Mouse (Mus musculus) spleen, adult 12 weeks (tissue): ENCODE data around the gene U2af1l4.

ENCODE experiments used
- DNase-seq: peaks from one replicate; pipeline ENCODE4 v3.0.0; 2022; ENCODE audit warnings: low spot score

The U2af1l4 gene

DNA sequence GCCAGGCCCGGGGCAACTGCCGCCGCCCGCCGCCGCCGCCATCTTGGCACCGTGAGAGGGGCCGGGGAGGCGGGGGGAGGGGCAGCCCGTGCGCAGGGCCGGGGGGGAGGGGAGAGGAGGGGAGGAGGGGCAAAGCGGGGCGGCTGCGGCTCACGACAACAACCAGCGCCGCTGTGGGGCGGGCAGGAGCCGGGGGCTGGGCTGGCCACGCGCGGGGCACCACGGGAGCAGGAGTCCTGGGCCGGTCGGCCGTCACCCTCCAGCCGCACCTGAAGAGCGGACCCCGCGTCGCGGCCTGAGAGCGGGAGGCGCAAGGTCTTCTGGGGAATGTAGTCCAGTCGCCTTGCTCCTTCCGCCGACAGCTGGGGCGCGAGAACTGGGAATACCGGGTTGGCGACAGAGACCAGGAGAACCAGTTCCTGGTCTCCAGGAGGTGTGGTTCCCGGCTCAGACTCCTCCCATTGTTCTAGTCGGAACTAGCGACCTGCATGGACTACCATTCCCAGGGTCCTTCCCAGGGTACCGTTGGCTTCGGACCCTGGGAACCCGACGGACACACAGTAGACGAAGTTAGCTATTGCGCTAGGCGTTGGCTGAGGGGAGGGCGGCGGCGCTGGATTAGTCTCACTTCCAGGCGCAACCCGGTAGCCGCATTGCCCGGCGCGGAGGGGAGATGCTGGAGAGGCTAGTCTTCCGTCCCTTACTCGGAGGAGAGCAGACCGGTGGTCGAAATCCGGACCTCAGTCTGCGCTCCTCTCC is 25.8 kb downstream of the U2af1l4 start, which contains the start of gene Kmt2b:
Kmt2b (minus strand) TSS at position 51 of the 759 bp plus-strand sequence.
- peak; percentile 90 for DNase-seq

DNA sequence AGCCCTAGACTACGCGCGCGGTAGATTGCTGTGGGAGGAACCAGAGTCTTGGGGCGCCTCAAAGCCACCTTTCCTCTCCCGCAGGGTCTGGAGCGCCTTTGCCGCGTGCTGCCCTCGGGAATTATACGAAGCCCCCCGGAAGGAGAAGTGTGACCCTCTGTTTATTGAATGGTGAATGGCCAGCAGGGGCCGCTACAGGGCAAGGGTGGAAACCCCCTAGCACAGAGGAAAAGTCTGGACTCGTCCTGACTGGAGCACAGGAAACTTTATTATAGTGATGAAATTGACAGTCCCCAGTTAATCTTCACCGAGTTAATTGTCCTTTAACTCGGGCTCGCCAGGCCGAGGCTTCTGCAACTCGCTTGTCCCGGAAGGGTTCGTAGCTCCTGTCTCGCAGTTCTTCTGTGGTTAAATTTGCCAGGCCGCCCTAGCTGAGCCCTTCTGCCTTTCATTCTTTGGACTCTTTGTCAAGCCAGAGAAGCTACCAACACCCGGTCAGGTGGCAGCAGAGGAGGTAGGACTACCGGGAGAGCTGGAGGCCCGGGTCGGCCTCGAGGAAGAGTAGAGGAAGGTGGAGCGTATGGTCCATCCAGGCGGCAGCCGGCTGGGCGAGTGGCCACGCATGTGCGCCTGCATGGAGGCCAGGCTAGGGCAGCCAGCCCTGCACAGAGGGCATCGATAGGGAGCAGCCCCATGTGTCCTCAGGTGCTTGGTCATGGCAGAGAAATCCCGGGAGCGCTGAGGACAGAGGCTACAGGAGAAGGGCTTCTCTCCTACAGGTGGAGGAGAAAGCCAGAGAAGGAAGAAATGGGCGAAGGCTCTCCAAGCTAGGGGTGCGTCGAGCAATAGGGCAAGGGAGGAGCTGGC is 26.6 kb downstream of the U2af1l4 start:
- DNase-seq: peak; percentile 67

DNA sequence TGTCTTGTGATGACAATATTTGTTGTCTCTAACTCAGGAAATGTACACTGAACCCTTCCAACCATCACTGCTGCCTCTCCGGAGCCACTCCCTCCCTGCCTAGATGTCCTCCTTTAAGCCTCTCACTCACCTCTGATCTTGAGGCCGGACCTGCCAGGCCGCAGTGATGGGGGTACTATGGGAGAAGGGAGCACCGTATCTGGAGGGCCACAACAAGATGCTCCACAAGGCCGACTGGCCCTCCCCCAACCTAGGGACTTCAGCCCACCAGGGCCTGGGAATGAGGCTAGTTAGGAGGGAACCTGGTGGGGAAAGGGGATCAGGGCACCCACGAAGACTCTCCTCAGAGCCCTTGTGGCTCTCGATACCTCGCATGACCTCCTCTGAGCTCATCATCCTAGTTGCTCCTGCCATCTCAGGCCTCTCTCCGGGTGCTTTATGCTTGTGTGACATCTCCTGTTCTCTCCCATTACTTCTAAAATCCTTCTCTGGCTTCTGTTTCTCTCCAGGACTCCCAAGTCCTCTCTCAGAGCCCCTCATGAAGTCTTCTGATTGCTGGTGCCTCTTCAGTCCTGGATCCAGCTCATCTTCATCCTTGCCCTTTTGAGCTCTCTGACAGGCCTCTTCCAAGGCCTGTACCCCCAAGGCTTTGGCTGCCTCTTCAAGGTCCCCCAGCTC is 28.0 kb downstream of the U2af1l4 start:
- no peak for DNase-seq

- DNase-seq: no peak
Observed at GRCm38 (mm10) chr7:30591605-30591951, 28.5 kb downstream of the U2af1l4 start.

- DNase-seq: no peak
Observed at GRCm38 (mm10) chr7:30592772-30593423, 29.8 kb downstream of the U2af1l4 start.

GRCm38 (mm10) chr7:30593579-30594509 is 30.7 kb downstream of the U2af1l4 start:
- DNase-seq: no peak

GRCm38 (mm10) chr7:30594510-30595024 is 31.5 kb downstream of the U2af1l4 start:
- no peak for DNase-seq

GRCm38 (mm10) chr7:30596093-30596492 is 33.0 kb downstream of the U2af1l4 start:
- no peak for DNase-seq

DNA sequence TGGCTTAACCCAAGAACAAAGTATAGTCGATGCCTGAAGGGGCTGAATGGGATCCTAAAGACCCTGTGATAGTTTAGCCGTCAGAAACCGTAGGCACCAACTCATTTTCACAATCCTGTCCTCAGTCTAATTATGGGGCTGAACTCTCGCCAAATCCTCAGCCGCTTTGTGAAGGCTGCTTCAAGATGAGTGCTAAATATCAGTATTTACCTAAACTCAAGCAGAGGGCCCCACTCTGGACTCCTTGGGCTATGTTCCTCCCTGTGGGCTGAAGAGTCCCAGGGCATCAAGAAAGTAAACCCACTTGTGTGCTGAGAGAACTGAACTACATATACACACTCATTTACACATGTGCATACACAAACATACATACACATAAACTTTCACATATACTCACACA is 33.7 kb downstream of the U2af1l4 start:
- DNase-seq: no peak

DNA sequence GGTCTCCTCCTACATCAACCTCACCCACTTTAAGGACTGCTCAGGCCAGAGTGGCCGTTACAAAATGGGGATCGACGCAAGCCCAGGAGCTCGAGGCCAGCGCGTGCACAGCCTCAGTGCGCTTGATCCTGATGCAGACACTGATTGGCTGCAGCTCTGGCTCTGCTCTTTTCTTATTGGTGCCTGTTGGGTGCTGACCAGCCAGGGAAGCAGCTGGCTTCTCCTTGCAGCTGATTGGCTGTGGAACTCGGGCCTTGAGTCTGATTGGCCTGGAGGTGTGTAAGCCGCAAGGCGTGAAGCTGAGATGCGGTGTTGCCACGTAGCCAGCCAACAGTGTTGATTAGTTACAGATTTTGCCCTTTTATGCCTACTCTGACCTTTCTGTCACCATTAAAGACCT is 35.7 kb downstream of the U2af1l4 start, which contains the start of gene Zbtb32:
Zbtb32 (minus strand) TSS at position 124 of the 400 bp plus-strand sequence.
- DNase-seq: no peak

- DNase-seq: peak; percentile 72
Observed at GRCm38 (mm10) chr7:30599933-30600353, 36.8 kb downstream of the U2af1l4 start.

DNA sequence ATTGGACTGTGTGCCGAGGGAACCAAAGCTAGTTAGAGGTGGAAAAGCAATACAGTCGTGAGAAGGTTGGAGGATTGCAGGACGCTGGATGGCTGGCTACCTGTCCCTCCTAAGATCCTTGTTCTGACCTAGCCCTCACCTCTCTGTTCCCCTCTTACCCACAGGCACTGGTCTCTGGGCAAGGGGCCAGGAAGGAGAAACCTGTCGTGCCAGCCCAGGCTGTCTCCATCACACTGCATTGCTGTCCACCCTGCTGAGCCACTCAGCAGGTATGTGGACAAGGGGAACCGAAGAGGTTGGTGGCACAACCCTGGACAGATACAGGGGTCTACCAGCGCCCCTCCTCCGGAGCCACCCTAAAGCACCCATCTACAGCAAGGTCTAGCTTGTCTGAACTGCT is 37.5 kb downstream of the U2af1l4 start:
- DNase-seq: no peak

GRCm38 (mm10) chr7:30602583-30602982 is 39.5 kb downstream of the U2af1l4 start:
- no peak for DNase-seq

DNA sequence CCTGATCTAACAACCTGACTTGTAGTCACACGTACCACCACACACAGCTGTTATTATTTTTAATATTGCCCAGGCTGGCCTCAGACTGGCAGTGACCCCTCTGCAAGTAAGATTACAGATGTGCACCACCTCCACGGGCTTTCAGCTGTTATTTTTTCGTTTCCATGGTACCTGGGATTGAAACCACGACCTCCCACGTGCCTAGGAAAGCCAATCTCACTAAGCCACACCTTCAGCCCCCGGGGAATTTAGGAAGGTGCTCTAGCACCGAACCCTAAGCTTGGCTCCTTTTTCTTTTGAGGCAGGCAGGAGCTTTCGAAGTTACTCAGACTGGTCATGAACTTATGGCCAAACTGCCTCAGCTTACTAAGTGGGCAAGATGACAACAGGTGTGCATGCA is 41.3 kb downstream of the U2af1l4 start:
- DNase-seq: no peak

DNA sequence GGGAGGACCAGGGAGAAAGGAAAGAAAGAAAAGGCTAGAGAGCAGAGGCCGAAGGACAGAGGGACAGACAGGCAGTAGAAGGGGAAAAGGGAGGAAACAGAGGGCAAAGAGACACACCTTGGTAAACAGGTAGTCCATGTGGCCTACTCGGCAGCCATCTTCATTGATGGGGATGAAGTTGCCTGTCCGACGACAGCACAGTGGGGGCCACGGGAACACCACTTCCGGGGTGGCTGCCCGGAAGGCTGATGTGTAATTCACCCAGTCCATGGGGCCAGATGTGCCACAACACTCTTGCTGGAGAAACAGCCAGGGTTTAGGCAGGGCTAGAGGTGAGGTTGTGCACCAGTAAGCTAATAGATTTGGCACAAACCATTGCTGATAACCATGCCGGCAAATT is 41.8 kb downstream of the U2af1l4 start:
- no peak for DNase-seq

DNA sequence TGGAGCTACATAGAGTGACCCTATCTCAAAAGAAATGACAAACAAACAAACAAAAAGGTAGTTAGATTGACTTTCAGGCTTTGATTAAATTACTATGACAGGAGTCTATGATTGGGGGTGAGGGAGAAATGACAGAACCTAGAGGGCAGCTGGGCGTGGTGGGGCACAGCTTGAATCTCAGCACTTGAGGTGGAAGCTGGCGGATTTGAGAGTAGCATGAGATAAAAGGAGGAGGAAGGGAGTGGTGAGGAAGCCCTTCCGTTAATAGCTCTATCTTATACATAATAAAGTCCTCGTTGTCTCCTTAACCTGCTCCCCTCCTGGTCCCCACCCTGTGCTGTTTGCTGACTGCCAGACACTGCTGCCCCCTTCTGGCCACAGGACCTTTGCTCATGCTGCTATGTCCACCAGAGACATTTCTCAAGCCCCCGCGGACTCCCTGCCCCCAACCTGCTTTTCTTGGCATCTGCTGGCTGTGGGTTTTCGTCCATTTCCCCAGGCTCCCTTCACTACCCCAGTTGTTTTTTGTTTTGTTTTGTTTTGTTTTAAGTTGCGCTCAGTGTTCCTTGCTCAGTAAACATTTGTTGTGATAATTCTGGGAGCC is 44.7 kb downstream of the U2af1l4 start:
- DNase-seq: peak; percentile 40

DNA sequence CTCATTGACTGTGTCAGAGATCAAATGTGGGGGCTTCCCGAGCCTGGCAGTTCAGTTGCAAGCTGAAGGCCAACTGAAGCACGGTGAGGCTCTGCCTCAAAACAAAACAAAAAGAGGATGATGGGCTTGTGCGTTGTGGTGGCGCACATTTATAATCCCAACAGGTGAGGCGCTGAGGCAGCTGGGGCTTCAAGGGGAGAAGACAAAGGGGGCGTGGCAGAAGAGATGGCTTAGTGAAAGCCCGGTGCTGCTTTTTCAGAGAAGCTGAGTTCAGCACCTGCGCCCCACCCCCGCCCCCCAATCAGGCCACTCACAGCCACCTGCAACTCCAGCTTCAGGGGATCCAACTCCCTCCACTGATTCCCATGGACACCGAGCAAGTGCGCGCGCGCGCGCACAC is 45.4 kb downstream of the U2af1l4 start:
- DNase-seq: no peak

GRCm38 (mm10) chr7:30610043-30610442 is 46.9 kb downstream of the U2af1l4 start:
- DNase-seq: no peak

DNA sequence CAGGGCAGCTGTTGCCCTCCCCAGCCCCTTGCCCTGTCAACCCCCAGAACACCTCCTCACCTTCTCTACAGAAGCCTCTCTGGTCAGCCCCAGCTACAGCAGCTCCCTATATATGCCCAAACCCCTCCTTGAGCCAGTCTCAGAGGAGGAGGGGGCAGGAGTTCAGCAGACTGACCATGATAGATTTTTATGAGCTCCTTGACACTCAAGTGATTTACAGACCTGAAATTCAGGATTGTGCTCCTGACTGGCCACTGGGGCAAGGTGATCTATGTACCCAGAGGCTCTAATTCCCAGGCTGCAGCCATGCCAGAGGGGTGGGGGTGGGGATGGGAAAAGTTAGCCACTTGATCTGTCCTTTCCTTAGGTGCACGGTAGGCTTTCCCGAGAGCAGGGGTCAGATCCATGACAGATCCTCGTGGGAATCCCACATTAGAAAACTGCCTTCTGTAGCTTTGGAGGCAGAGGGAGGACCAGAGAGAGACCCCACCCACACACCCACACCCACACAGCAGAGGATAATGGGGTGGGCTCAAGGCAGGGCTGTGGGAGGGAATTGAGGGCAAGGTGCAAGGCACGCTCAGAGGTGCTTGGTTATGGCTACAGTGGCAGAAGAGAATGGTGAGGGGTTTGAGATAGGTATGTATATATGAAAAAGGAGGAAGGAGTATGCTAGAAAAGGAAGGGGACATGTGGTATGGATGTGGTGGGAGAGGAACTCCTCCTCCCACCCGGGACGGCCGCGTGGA is 49.7 kb downstream of the U2af1l4 start, which contains the start of gene Upk1a:
Upk1a (minus strand) TSS at position 194 of the 749 bp plus-strand sequence.
- no peak for DNase-seq
